8 mouse cellular contexts compared by ENCODE assay signal in the genomic region with DNA sequence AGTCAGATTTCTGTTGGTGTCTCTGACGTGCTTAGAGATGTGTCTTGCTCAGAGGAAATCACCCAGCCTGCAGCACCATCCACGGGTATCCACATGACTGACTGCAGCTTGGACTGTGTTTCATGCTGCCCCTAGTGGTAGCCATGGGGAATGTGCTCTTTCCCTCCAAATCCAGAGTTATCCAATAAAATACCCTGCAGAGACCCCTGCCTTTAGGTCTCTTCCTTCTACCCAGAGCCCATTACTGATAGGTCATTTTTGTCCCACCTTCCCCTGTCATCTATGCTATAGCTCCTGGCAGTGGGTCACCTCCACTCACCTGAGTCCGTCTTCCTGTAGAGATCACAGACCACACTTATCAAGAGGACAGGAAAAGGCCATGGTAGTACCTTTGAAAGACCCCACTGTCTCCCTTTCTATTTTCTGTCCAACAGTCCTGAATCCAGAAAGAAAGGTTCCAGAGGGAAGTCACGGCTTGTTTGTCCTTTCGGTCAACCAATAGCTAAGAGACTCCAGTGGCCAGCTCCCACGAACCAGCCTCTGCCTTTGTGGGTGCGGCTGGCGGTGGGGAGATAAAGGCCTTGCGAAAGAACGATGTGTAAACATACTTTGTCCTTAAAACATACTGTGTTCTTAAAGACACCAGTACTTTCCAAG. TPM values are rescaled to one million over a fixed set of nuclear protein-coding genes. Genes with fewer than 3 reads are reported as not detected.
DNase-seq lines count a peak whose midpoint lies in the region; ATAC-seq and TF ChIP-seq lines count a peak whose summit lies in the region.

No protein-coding gene starts in this region.

- 29% methylated on average over 10 of the region's 10 CpGs for WGBS in heart, embryonic 12.5 days

- no peak for TF ChIP-seq POLR2A in ES-Bruce4 (IDR thresholded peaks at IDR 0.05; ENCODE audit: insufficient read depth, low read length)

- TF ChIP-seq EP300 in ES-Bruce4 (IDR thresholded peaks at IDR 0.05; ENCODE audit: insufficient read depth, low read depth, low read length) = no peak

- no peak overlapping the region for H3K9ac ChIP-seq in ES-Bruce4 (ENCODE audit: low read depth, poor library complexity, severe bottlenecking)
- no peak overlapping the region for H3K9ac ChIP-seq in heart, embryonic 12.5 days

- peak; percentile 62 for DNase-seq in adrenal gland, postnatal 14 days
- no peak for DNase-seq in adrenal gland, adult 2 months
- DNase-seq in embryo, embryonic 10.5 days (ENCODE audit: low spot score) = peak; percentile 76
- DNase-seq in kidney, postnatal 36 days = peak; percentile 54 to 67
- peak; percentile 71 for DNase-seq in lung, postnatal 10 days
- DNase-seq in retina, postnatal 7 days (ENCODE audit: low read depth, low spot score) = peak; percentile 31

- H3K4me3 ChIP-seq in ES-Bruce4 (ENCODE audit: low read depth, low read length) = no peak overlapping the region
- no peak overlapping the region for H3K4me3 ChIP-seq in heart, embryonic 12.5 days

- no peaks in the 10 kb centered on the region for H3K9me3 ChIP-seq in ES-Bruce4 (replicated peaks; ENCODE audit: control insufficient read depth, insufficient read depth, low read length, poor library complexity, severe bottlenecking)
- H3K9me3 ChIP-seq in heart, embryonic 12.5 days (replicated peaks) = no peaks in the 10 kb centered on the region

- H3K4me1 ChIP-seq in ES-Bruce4 (ENCODE audit: control insufficient read depth, insufficient read depth, low read length) = no peaks in the 10 kb centered on the region
- peaks cover 17% of the 10 kb centered on the region for H3K4me1 ChIP-seq in heart, embryonic 12.5 days (replicated peaks)

- no peaks in the 10 kb centered on the region for H3K36me3 ChIP-seq in ES-Bruce4 (ENCODE audit: control insufficient read depth, insufficient read depth, low read length, poor library complexity, severe bottlenecking)
- peaks cover 84% of the 10 kb centered on the region for H3K36me3 ChIP-seq in heart, embryonic 12.5 days

- TF ChIP-seq CTCF in ES-Bruce4 (IDR thresholded peaks at IDR 0.05; ENCODE audit: low read depth, low read length) = peak; percentile 78

- peak; percentile 73 for ATAC-seq in heart, embryonic 12.5 days (ENCODE audit: insufficient number of reproducible peaks, low FRiP score)

- H3K4me2 ChIP-seq in heart, embryonic 12.5 days = peak overlapping the region; percentile 17; the same call in 1 of the 2 replicates

- H3K27me3 ChIP-seq in ES-Bruce4 (ENCODE audit: control insufficient read depth, insufficient read depth, low read length, poor library complexity, severe bottlenecking) = no peaks in the 10 kb centered on the region
- H3K27me3 ChIP-seq in heart, embryonic 12.5 days (replicated peaks) = no peaks in the 10 kb centered on the region

- no peak overlapping the region for H3K27ac ChIP-seq in ES-Bruce4 (ENCODE audit: insufficient read depth, low read length)
- H3K27ac ChIP-seq in heart, embryonic 12.5 days (ENCODE audit: poor library complexity, severe bottlenecking) = peak overlapping the region; percentile 48; the same call in 1 of the 2 replicates

RNA-seq across cellular contexts. Expression of a gene that starts 18.7 kb away (rescaled TPM):
- 11.3 and 14.0 TPM in 2 replicates for total RNA-seq in adrenal gland, postnatal 14 days (2021)
- 10 to 100 TPM; 13.3 to 17.6 TPM for total RNA-seq in adrenal gland, adult 2 months (2021)
- 57.7 and 61.3 TPM in 2 replicates for polyA plus RNA-seq in adrenal gland, adult 2 months (2012; rRNA removed)
- polyA plus RNA-seq in ES-Bruce4 (2011; ENCODE audit: insufficient read depth, insufficient read length, low read depth, missing spikeins) = 0.81 and 3.1 TPM in 2 replicates
- polyA plus RNA-seq in heart, embryonic 12.5 days (2016; fragmentation: Nextera tagmentation; extraction: Ambion mirVana) = 40.7 and 45.2 TPM in 2 replicates

RNA-seq across cellular contexts. Expression of a gene that starts 41.5 kb away (rescaled TPM):
- total RNA-seq in adrenal gland, postnatal 14 days (2021) = 806 and 858 TPM in 2 replicates
- 1,000 to 10,000 TPM; 1,573 to 1,677 TPM for total RNA-seq in adrenal gland, adult 2 months (2021)
- 836 and 1,349 TPM in 2 replicates for polyA plus RNA-seq in adrenal gland, adult 2 months (2012; rRNA removed)
- polyA plus RNA-seq in ES-Bruce4 (2011; ENCODE audit: insufficient read depth, insufficient read length, low read depth, missing spikeins) = 84.5 and 104 TPM in 2 replicates
- polyA plus RNA-seq in heart, embryonic 12.5 days (2016; fragmentation: Nextera tagmentation; extraction: Ambion mirVana) = 64.2 and 66.7 TPM in 2 replicates

RNA-seq across cellular contexts. Expression of a gene that starts 58.6 kb away (rescaled TPM):
- 9.7 and 10.1 TPM in 2 replicates for total RNA-seq in adrenal gland, postnatal 14 days (2021)
- total RNA-seq in adrenal gland, adult 2 months (2021) = 10 to 100 TPM in 1 of 2 experiments, 1 to 10 TPM in 1; 4.1 to 10.3 TPM
- polyA plus RNA-seq in adrenal gland, adult 2 months (2012; rRNA removed) = 9.1 and 9.4 TPM in 2 replicates
- 3.2 and 4.1 TPM in 2 replicates for polyA plus RNA-seq in ES-Bruce4 (2011; ENCODE audit: insufficient read depth, insufficient read length, low read depth, missing spikeins)
- 38.0 and 39.7 TPM in 2 replicates for polyA plus RNA-seq in heart, embryonic 12.5 days (2016; fragmentation: Nextera tagmentation; extraction: Ambion mirVana)

RNA-seq across cellular contexts. Expression of a gene that starts 58.6 kb away (rescaled TPM):
- 0.19 TPM in 1 of 2 replicates, not detected in the other for total RNA-seq in adrenal gland, postnatal 14 days (2021)
- total RNA-seq in adrenal gland, adult 2 months (2021) = under 1 TPM; 0.17 to 0.62 TPM
- 0.16 and 0.46 TPM in 2 replicates for polyA plus RNA-seq in adrenal gland, adult 2 months (2012; rRNA removed)
- 1.4 and 3.1 TPM in 2 replicates for polyA plus RNA-seq in ES-Bruce4 (2011; ENCODE audit: insufficient read depth, insufficient read length, low read depth, missing spikeins)
- 0.32 and 0.34 TPM in 2 replicates for polyA plus RNA-seq in heart, embryonic 12.5 days (2016; fragmentation: Nextera tagmentation; extraction: Ambion mirVana)

Comparison
In these comparisons a context has a peak if more than half of its experiments do, and no peak if none do; other contexts are left out.
1. RNA of a gene that starts 18.7 kb away (polyA plus RNA-seq): 57.7 to 61.3 TPM in adrenal gland, adult 2 months and 40.7 to 45.2 TPM in heart, embryonic 12.5 days; 0.81 to 3.1 TPM in ES-Bruce4; every median in the first group is over 10 times any median in the second.